ENCODE assay signal across 8 mouse cellular contexts in the genomic region with DNA sequence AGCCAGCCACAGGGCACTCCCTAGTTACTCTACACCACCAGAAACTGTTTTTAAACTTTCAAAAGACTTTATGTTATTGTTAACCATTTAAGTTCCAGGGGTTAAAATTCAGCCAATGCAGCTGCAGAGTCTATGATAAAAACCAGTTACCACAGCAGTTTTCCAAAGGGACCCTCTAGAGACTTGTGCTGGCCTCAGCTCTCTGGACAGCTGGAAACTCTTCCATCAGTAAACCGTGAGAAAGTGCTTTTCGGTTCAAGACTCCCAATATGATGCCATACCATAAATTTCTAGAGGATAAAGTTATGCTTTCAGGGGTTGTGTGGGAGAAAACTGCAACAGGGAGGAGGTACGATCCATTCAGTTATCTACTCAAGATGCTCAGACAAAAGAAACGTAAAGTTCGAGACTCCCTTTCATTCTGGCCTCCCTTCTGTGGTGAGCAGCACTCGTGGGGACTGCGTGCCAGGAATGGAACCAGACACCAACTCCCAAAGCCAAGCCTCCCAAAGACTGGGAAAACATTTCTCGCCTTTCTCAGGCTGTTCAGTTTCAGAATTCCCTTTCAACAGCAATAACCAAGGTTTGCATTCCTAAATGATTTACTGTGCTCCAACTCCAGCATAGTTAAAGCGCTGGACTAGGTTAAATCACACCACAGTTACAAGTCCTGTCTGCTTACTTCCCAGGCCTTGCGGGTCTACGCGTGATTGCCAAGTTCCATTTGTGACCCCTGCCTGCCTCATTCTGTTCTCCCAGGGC. TPM values are rescaled to one million over a fixed set of nuclear protein-coding genes. Genes with fewer than 3 reads are reported as not detected.
DNase-seq lines count a peak whose midpoint lies in the region; ATAC-seq lines count a peak whose summit lies in the region.

No protein-coding gene starts in this region.

- H3K9ac ChIP-seq in hindbrain, embryonic 13.5 days: no peak overlapping the region

- H3K27ac ChIP-seq in hindbrain, embryonic 13.5 days: peak overlapping the region; percentile 6; the same call in 1 of the 2 replicates
- no peak overlapping the region for H3K27ac ChIP-seq in hindbrain, embryonic 10.5 days

- H3K36me3 ChIP-seq in hindbrain, embryonic 13.5 days: peaks cover 24% of the 10 kb centered on the region
- H3K36me3 ChIP-seq in hindbrain, embryonic 10.5 days: peaks cover 26% of the 10 kb centered on the region

- no peaks in the 10 kb centered on the region for H3K4me1 ChIP-seq in hindbrain, embryonic 13.5 days (replicated peaks)
- H3K4me1 ChIP-seq in hindbrain, embryonic 10.5 days (replicated peaks): peaks cover 4% of the 10 kb centered on the region; the same call in 1 of the 2 replicates

- no peak for ATAC-seq in hindbrain, embryonic 13.5 days (ENCODE audit: low FRiP score)
- no peak for ATAC-seq in activated CD4-positive, CD25-positive, alpha-beta regulatory T cell, adult 4 months

- 76% methylated on average over 12 of the region's 12 CpGs for WGBS in hindbrain, embryonic 13.5 days
- 79% methylated on average over 12 of the region's 12 CpGs for WGBS in hindbrain, embryonic 10.5 days

- H3K9me3 ChIP-seq in hindbrain, embryonic 13.5 days: no peaks in the 10 kb centered on the region
- H3K9me3 ChIP-seq in hindbrain, embryonic 10.5 days: no peaks in the 10 kb centered on the region

- DNase-seq in hindbrain, embryonic 10.5 days (ENCODE audit: low spot score): no peak
- peak; percentile 21 for DNase-seq in adipocyte (ENCODE audit: low spot score)
- DNase-seq in gastrocnemius, postnatal 14 days: peak; percentile 78
- peak; percentile 20 for DNase-seq in hindlimb bud, embryonic 11.5 days (ENCODE audit: extremely low spot score, low read depth, low spot score)
- DNase-seq in embryo, embryonic 11 days: no peak
- no peak for DNase-seq in layer of hippocampus, adult 18-20 months (ENCODE audit: low spot score in 2 of 2)

- intact Hi-C loops in gastrocnemius, postnatal 14 days (cut with DNase I; ENCODE audit: low total_unique reads): no loop called here

- no peak overlapping the region for H3K4me2 ChIP-seq in hindbrain, embryonic 13.5 days

- H3K4me3 ChIP-seq in hindbrain, embryonic 13.5 days: no peak overlapping the region
- H3K4me3 ChIP-seq in hindbrain, embryonic 10.5 days: no peak overlapping the region

- H3K27me3 ChIP-seq in hindbrain, embryonic 13.5 days: no peaks in the 10 kb centered on the region
- no peaks in the 10 kb centered on the region for H3K27me3 ChIP-seq in hindbrain, embryonic 10.5 days (ENCODE audit: insufficient read depth, poor library complexity, severe bottlenecking)

RNA-seq across cellular contexts. Expression of gene Prpf18, which starts 31.1 kb away (rescaled TPM):
- 47.8 and 48.7 TPM in 2 replicates for polyA plus RNA-seq in hindbrain, embryonic 13.5 days (2015; fragmentation: Nextera tagmentation; extraction: Ambion mirVana)
- 36.1 and 39.9 TPM in 2 replicates for polyA plus RNA-seq in hindbrain, embryonic 10.5 days (2016; fragmentation: Nextera tagmentation; extraction: Ambion mirVana)
- total RNA-seq in gastrocnemius, postnatal 14 days (2021): 10 to 100 TPM; 30.4 to 31.1 TPM
- 10 to 100 TPM; 46.3 to 48.1 TPM for polyA plus RNA-seq in activated CD4-positive, CD25-positive, alpha-beta regulatory T cell, adult 4 months (2017; shearing (Covaris generic))
- total RNA-seq in layer of hippocampus, adult 18-20 months (2021): 10 to 100 TPM; 50.4 to 52.7 TPM

Comparison
In these comparisons a context has a peak if more than half of its experiments do, and no peak if none do; other contexts are left out.
1. DNase-seq: peak in adipocyte (single experiment), gastrocnemius, postnatal 14 days (single experiment) and hindlimb bud, embryonic 11.5 days (single experiment); none in hindbrain, embryonic 10.5 days (single experiment), embryo, embryonic 11 days (single experiment) and layer of hippocampus, adult 18-20 months (0 of 2).